Mouse (Mus musculus) spleen, adult 2 months (tissue): ENCODE results near the gene Myo18a.

Experiments
- CTCF ChIP-seq: fragments of 200-500 bp; IDR thresholded peaks from 2 replicates; pipeline ENCODE4 v1.5.1; 2011; ENCODE audit warnings: mild to moderate bottlenecking, inconsistent platforms; ENCODE audit not compliant: insufficient read depth, insufficient read length, insufficient replicate concordance; ENCODE audit errors: extremely low read depth
- POLR2A ChIP-seq: fragments of 200-500 bp; IDR thresholded peaks from 2 replicates; pipeline ENCODE4 v1.6.1; 2011; ENCODE audit warnings: low read depth, low read length, inconsistent platforms

DNA sequence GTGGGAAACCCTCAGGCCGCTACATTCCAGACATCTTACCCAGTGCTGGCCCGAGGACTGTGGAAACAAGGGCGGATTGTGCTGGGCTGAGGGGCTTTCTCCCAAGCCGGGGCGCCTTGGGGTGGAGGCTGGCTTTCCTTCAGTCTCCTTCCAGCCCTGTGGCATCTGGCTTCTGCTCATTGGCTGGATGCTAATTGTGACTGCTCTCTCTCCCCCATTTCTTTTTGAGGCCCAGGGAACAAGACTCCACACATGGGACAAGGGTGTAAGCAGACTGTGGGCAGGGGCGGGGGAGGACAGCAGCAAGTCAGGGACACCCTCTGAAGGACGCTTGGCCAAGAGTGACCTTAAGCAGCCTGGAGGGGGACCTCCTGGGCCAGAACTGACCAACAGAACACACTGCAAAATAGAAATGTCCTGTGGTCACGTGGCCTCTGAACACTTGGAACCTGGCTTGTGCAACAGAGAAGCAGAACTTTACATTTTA, 28.2 kb downstream of the Myo18a start:
- no peak for TF ChIP-seq CTCF
- TF ChIP-seq POLR2A = no peak
